Mouse (Mus musculus): ENCODE data around the gene Defa2.
"Not testable (repeated sequence)": the region's sequence is repeated elsewhere in the genome, so short reads cannot be mapped to it uniquely, and the experiment has no call there.

Gene Defa2

DNA sequence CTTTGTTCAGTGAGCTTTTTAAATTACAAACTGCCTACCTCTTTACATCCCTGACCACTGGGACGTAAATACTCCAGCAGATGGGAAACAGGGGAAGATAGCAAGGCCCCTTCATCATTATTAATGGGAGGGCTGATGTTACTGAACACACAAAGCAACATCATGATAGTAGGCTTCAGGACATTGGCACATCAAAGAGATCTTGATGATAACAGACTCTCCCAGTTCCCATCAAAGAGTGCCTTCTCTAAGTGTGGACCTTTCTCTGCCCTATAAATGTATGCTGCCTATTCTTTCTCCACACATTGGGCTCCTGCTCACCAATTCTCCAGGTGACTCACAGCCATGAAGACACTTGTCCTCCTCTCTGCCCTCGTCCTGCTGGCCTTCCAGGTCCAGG lies at the start of gene Defa2:
TSS of gene Defa2 (plus strand) at position 301 of the 400 bp plus-strand sequence.
- DNase-seq: not testable (repeated sequence)

DNA sequence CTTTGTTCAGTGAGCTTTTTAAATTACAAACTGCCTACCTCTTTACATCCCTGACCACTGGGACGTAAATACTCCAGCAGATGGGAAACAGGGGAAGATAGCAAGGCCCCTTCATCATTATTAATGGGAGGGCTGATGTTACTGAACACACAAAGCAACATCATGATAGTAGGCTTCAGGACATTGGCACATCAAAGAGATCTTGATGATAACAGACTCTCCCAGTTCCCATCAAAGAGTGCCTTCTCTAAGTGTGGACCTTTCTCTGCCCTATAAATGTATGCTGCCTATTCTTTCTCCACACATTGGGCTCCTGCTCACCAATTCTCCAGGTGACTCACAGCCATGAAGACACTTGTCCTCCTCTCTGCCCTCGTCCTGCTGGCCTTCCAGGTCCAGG lies 13.2 kb downstream of the Defa2 start, which contains the start of gene Defa33:
TSS of gene Defa33 (plus strand) at position 301 of the 400 bp plus-strand sequence.
- DNase-seq: not testable (repeated sequence)

DNA sequence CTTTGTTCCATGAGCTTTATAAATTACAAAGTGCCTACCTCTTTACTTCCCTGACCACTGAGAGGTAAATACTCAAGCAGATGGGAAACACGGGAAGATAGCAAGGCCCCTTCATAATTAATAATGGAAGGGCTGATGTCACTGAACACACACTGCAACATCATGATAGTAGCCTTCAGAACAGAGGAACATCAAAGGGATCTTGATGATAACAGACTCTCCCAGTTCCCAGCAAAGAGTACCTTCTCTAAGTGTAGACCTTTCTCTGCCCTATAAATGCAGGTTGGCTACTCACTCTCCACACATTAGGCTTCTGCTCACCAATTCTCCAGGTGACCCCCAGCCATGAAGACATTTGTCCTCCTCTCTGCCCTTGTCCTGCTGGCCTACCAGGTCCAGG lies 48.8 kb downstream of the Defa2 start, which contains the start of gene Defa36:
TSS of gene Defa36 (plus strand) at position 301 of the 400 bp plus-strand sequence.
- DNase-seq: not testable (repeated sequence)

Data from retina, postnatal 1 day (tissue).